Mouse (Mus musculus): ENCODE data around the gene Fam155a. TPM values are rescaled to one million over a fixed set of nuclear protein-coding genes. Genes with fewer than 3 reads are reported as not detected.

The Fam155a gene
- polyA plus RNA-seq, 1 experiment from 2014 or later: 21.2 TPM

- Histone ChIP-seq H3K4me3 (replicated peaks) (no peak overlapping the region), H3K36me3 (no peaks in the 10 kb centered on the region), H3K9ac (replicated peaks) (no peak overlapping the region), H3K27ac (no peak overlapping the region), H3K27me3 (0 out of 2 replicates have a peak, but pooled peaks cover 3% of the 10 kb centered on the region), H3K4me1 (replicated peaks) (no peaks in the 10 kb centered on the region), H3K4me2 (replicated peaks) (no peak overlapping the region), H3K9me3 (no peaks in the 10 kb centered on the region)
- no peak for ATAC-seq
- 67% methylated on average over 7 of the region's 7 CpGs for WGBS
Measured at GRCm38 (mm10) chr8:9182461-9182860, 588.5 kb downstream of the Fam155a start.

GRCm38 (mm10) chr8:9180686-9181315, 590.2 kb downstream of the Fam155a start:
- Histone ChIP-seq H3K27me3 (peaks cover 7% of the 10 kb centered on the region), H3K4me2 (replicated peaks) (no peak overlapping the region), H3K27ac (no peak overlapping the region), H3K9me3 (no peaks in the 10 kb centered on the region), H3K9ac (replicated peaks) (no peak overlapping the region), H3K36me3 (no peaks in the 10 kb centered on the region), H3K4me3 (replicated peaks) (no peak overlapping the region), H3K4me1 (replicated peaks) (no peaks in the 10 kb centered on the region)
- 94% methylated on average over 17 of the region's 17 CpGs for WGBS
- ATAC-seq: no peak

GRCm38 (mm10) chr8:9176974-9177373, 594.0 kb downstream of the Fam155a start:
- Histone ChIP-seq H3K36me3 (no peaks in the 10 kb centered on the region), H3K9me3 (no peaks in the 10 kb centered on the region), H3K9ac (replicated peaks) (no peak overlapping the region), H3K4me3 (replicated peaks) (no peak overlapping the region), H3K27me3 (peaks cover 20% of the 10 kb centered on the region), H3K4me2 (replicated peaks) (no peak overlapping the region), H3K27ac (no peak overlapping the region), H3K4me1 (replicated peaks) (no peaks in the 10 kb centered on the region)
- ATAC-seq: no peak
- 40% methylated on average over 7 of the region's 7 CpGs for WGBS

- Histone ChIP-seq H3K9ac (replicated peaks) (no peak overlapping the region), H3K9me3 (0 out of 2 replicates have a peak, but pooled peaks cover 2% of the 10 kb centered on the region), H3K36me3 (no peaks in the 10 kb centered on the region), H3K4me1 (replicated peaks) (no peaks in the 10 kb centered on the region), H3K4me3 (replicated peaks) (no peak overlapping the region), H3K27ac (no peak overlapping the region), H3K4me2 (replicated peaks) (no peak overlapping the region), H3K27me3 (peaks cover 20% of the 10 kb centered on the region)
- ATAC-seq: no peak
- WGBS: 34% methylated on average over 9 of the region's 9 CpGs
Measured at GRCm38 (mm10) chr8:9174865-9175565, 595.9 kb downstream of the Fam155a start.

- Histone ChIP-seq H3K4me1 (replicated peaks) (no peaks in the 10 kb centered on the region), H3K4me3 (replicated peaks) (no peak overlapping the region), H3K9me3 (0 out of 2 replicates have a peak, but pooled peaks cover 2% of the 10 kb centered on the region), H3K4me2 (replicated peaks) (no peak overlapping the region), H3K27me3 (peaks cover 17% of the 10 kb centered on the region), H3K36me3 (no peaks in the 10 kb centered on the region), H3K27ac (no peak overlapping the region), H3K9ac (replicated peaks) (no peak overlapping the region)
- ATAC-seq: no peak
- WGBS: 77% methylated on average over 5 of the region's 5 CpGs
Measured at GRCm38 (mm10) chr8:9171848-9172247, 599.1 kb downstream of the Fam155a start.

GRCm38 (mm10) chr8:9167995-9168394, 603.0 kb downstream of the Fam155a start:
- peak; percentile 87 for ATAC-seq
- Histone ChIP-seq H3K4me2 (replicated peaks) (no peak overlapping the region), H3K4me1 (replicated peaks) (no peaks in the 10 kb centered on the region), H3K9ac (replicated peaks) (no peak overlapping the region), H3K9me3 (0 out of 2 replicates have a peak, but pooled peaks cover 2% of the 10 kb centered on the region), H3K4me3 (replicated peaks) (no peak overlapping the region), H3K36me3 (no peaks in the 10 kb centered on the region), H3K27ac (no peak overlapping the region), H3K27me3 (no peaks in the 10 kb centered on the region)
- 54% methylated on average over 10 of the region's 10 CpGs for WGBS

- Histone ChIP-seq H3K4me3 (replicated peaks) (no peak overlapping the region), H3K4me2 (replicated peaks) (no peak overlapping the region), H3K4me1 (replicated peaks) (peaks cover 33% of the 10 kb centered on the region), H3K36me3 (no peaks in the 10 kb centered on the region), H3K9me3 (no peaks in the 10 kb centered on the region), H3K27me3 (no peaks in the 10 kb centered on the region), H3K9ac (replicated peaks) (no peak overlapping the region), H3K27ac (no peak overlapping the region)
- no peak for ATAC-seq
- 88% methylated on average over 4 of the region's 4 CpGs for WGBS
Measured at GRCm38 (mm10) chr8:9161606-9162005, 609.4 kb downstream of the Fam155a start.

GRCm38 (mm10) chr8:9159322-9159721, 611.6 kb downstream of the Fam155a start:
- Histone ChIP-seq H3K9me3 (no peaks in the 10 kb centered on the region), H3K36me3 (no peaks in the 10 kb centered on the region), H3K4me1 (replicated peaks) (peaks cover 33% of the 10 kb centered on the region), H3K4me2 (replicated peaks) (no peak overlapping the region), H3K9ac (replicated peaks) (no peak overlapping the region), H3K27ac (peak overlapping the region; percentile 80), H3K4me3 (replicated peaks) (no peak overlapping the region), H3K27me3 (no peaks in the 10 kb centered on the region)
- no peak; the same call in 1 of the 2 replicates for ATAC-seq
- 72% methylated on average over 7 of the region's 7 CpGs for WGBS

- Histone ChIP-seq H3K4me2 (replicated peaks) (peak overlapping the region; percentile 14; the same call in 1 of the 2 replicates), H3K9me3 (no peaks in the 10 kb centered on the region), H3K27me3 (no peaks in the 10 kb centered on the region), H3K27ac (peak overlapping the region; percentile 80), H3K4me1 (replicated peaks) (peaks cover 33% of the 10 kb centered on the region), H3K9ac (replicated peaks) (0 out of 2 replicates have a peak overlapping the region, but pooled peaks have one; percentile 12), H3K36me3 (no peaks in the 10 kb centered on the region), H3K4me3 (replicated peaks) (no peak overlapping the region)
- 41% methylated on average over 13 of the region's 13 CpGs for WGBS
- peak; percentile 65 for ATAC-seq
Measured at GRCm38 (mm10) chr8:9158652-9159051, 612.3 kb downstream of the Fam155a start.

GRCm38 (mm10) chr8:9157141-9157781, 613.7 kb downstream of the Fam155a start:
- Histone ChIP-seq H3K4me2 (replicated peaks) (peak overlapping the region; percentile 33), H3K27ac (peak overlapping the region; percentile 79), H3K36me3 (no peaks in the 10 kb centered on the region), H3K4me3 (replicated peaks) (no peak overlapping the region), H3K9me3 (no peaks in the 10 kb centered on the region), H3K9ac (replicated peaks) (peak overlapping the region; percentile 16; the same call in 1 of the 2 replicates), H3K27me3 (no peaks in the 10 kb centered on the region), H3K4me1 (replicated peaks) (peaks cover 33% of the 10 kb centered on the region)
- ATAC-seq: peak; percentile 60
- 5% methylated on average over 23 of the region's 23 CpGs for WGBS

Data from midbrain, embryonic 13.5 days (tissue).